Mouse (Mus musculus) megakaryocyte, embryonic 14.5 days (primary cell): ENCODE results near the gene Gpm6a. TPM values are rescaled to one million over a fixed set of nuclear protein-coding genes. Genes with fewer than 3 reads are reported as not detected.

Experiments used
- H3K27me3 ChIP-seq: replicated peaks from 2 replicates; pipeline ENCODE3; 2012; ENCODE audit warnings: inconsistent platforms
- H3K36me3 ChIP-seq: replicated peaks from 2 replicates; pipeline ENCODE3; 2012; ENCODE audit warnings: low read length, inconsistent platforms, mixed read lengths
- H3K4me1 ChIP-seq: 2 replicates; pipeline ENCODE4 v1.6.1; 2012; ENCODE audit warnings: inconsistent platforms
- H3K4me3 ChIP-seq: replicated peaks from 2 replicates; pipeline ENCODE3; 2012; ENCODE audit warnings: moderate library complexity, mild to moderate bottlenecking, inconsistent platforms
- H3K9me3 ChIP-seq: 2 replicates; pipeline ENCODE4 v1.6.1; 2012; ENCODE audit warnings: inconsistent platforms
- FLI1 ChIP-seq: IDR thresholded peaks from 2 replicates; pipeline ENCODE4 v1.6.1; 2012; ENCODE audit warnings: low read length, inconsistent platforms, mixed read lengths
- GATA1 ChIP-seq: IDR thresholded peaks from 3 replicates; pipeline ENCODE4 v1.6.1; 2012; ENCODE audit warnings: mixed read lengths, low read length, inconsistent platforms, borderline replicate concordance
- polyA plus RNA-seq: library from polyadenylated mRNA; stranded (reverse); fragments of >175 nt; gene quantifications from 2 replicates; pipeline ENCODE4 v1.2.3, GENCODE M21; 2012; ENCODE audit warnings: low replicate concordance; ENCODE audit not compliant: insufficient read depth

Gene Gpm6a
- polyA plus RNA-seq, 1 experiment = 0.03 TPM

GRCm38 (mm10) chr8:54956787-54957186, 2.1 kb downstream of the Gpm6a start:
- no peak for TF ChIP-seq GATA1
- no peak for TF ChIP-seq FLI1
- no peaks in the 10 kb centered on the region for H3K4me1 ChIP-seq
- no peaks in the 10 kb centered on the region for H3K9me3 ChIP-seq
- no peaks in the 10 kb centered on the region for H3K36me3 ChIP-seq
- no peak overlapping the region for H3K4me3 ChIP-seq
- H3K27me3 ChIP-seq = no peaks in the 10 kb centered on the region

DNA sequence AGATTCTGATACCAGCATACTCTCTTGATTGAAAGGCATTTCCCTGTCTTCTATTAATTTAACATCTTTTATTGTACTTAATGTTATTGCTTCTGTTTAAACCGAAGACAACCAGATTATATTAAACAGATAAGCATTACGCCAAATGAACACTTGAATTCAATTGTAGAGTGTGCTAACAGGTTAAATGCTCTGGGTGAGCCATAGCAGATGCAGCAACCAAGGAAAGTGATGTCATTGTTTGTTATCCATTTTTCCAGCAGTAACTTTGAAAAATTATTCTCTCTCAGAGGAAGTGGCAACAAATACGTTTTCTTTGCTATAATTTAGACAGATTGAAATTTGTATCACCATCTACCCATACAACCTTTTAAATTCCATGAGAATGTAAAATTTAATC, 2.9 kb downstream of the Gpm6a start:
- Histone ChIP-seq H3K36me3 (no peaks in the 10 kb centered on the region), H3K4me1 (no peaks in the 10 kb centered on the region), H3K27me3 (no peaks in the 10 kb centered on the region), H3K9me3 (no peaks in the 10 kb centered on the region), H3K4me3 (no peak overlapping the region)
- TF ChIP-seq GATA1 = no peak
- no peak for TF ChIP-seq FLI1

DNA sequence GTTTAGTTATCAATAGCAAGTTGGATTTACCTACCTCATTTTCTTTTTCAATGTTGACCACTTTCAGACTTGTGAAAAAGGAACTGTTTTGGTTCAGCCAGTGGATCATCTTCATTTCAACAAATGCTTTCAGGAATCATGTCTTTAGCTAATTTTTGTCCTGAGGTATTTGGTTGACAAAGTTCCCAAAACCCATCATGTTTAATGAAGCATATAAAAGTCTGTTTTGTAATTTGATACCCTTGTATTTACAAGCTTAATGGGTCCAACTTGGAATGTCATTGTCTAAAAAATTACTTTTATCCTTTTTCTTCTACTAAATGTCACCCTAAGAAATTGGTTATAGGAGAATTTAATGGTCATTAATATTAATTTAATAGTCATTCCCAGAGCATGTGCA, 6.9 kb downstream of the Gpm6a start:
- Histone ChIP-seq H3K36me3 (no peaks in the 10 kb centered on the region), H3K27me3 (no peaks in the 10 kb centered on the region), H3K9me3 (no peaks in the 10 kb centered on the region), H3K4me3 (no peak overlapping the region), H3K4me1 (no peaks in the 10 kb centered on the region)
- TF ChIP-seq GATA1 (no peak), FLI1 (no peak)

- no peaks in the 10 kb centered on the region for H3K27me3 ChIP-seq
- TF ChIP-seq FLI1 = no peak
- TF ChIP-seq GATA1 = no peak
- H3K4me3 ChIP-seq = no peak overlapping the region
- no peaks in the 10 kb centered on the region for H3K4me1 ChIP-seq
- H3K9me3 ChIP-seq = no peaks in the 10 kb centered on the region
- no peaks in the 10 kb centered on the region for H3K36me3 ChIP-seq
Observed at GRCm38 (mm10) chr8:54975020-54975419, 20.4 kb downstream of the Gpm6a start.

GRCm38 (mm10) chr8:54975506-54975905, 20.9 kb downstream of the Gpm6a start:
- no peaks in the 10 kb centered on the region for H3K27me3 ChIP-seq
- H3K4me3 ChIP-seq = no peak overlapping the region
- no peaks in the 10 kb centered on the region for H3K4me1 ChIP-seq
- H3K9me3 ChIP-seq = no peaks in the 10 kb centered on the region
- TF ChIP-seq FLI1 = no peak
- TF ChIP-seq GATA1 = no peak
- H3K36me3 ChIP-seq = no peaks in the 10 kb centered on the region

DNA sequence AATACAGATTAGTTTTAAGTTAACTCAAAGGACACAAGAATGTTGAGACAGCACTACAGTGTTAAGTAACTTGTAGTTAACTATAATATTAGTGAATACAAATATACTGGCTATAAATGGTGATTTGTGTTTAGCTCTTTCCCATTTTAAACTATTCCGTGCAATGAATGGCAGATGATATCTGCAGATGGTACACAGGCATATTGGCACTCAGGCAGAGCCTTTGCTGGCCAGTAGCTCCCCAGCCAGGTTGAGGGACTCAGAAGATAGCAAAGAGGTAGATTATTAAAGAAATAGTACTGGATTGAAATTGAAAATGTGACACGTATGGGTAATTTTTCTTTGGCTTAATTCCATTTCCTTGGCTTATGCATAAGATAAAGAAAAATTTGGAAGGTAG, 21.3 kb downstream of the Gpm6a start:
- H3K9me3 ChIP-seq = no peaks in the 10 kb centered on the region
- TF ChIP-seq GATA1 (no peak), FLI1 (no peak)
- H3K4me3 ChIP-seq = no peak overlapping the region
- no peaks in the 10 kb centered on the region for H3K4me1 ChIP-seq
- H3K36me3 ChIP-seq = no peaks in the 10 kb centered on the region
- no peaks in the 10 kb centered on the region for H3K27me3 ChIP-seq

DNA sequence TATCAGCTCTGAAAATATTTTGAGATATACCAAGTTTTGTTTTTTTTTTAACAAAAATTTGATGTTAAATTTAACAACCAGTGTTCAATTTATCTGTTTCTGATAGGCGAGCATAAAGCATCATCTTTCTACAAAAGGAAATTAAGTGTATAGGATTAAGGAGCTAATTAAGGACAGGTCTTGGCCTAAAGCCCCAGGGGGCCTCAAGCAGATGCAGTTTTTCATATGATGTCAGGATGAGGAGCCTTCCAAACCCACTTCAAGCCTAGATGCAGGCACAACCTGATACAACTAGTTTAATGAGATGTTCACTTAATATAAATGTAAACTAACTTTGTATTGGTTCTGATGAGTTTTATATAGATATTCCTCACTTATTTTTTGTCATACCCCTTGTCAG, 22.0 kb downstream of the Gpm6a start:
- Histone ChIP-seq H3K4me3 (no peak overlapping the region), H3K36me3 (no peaks in the 10 kb centered on the region), H3K9me3 (no peaks in the 10 kb centered on the region), H3K27me3 (no peaks in the 10 kb centered on the region), H3K4me1 (no peaks in the 10 kb centered on the region)
- no peak for TF ChIP-seq FLI1
- no peak for TF ChIP-seq GATA1

- Histone ChIP-seq H3K4me3 (no peak overlapping the region), H3K27me3 (no peaks in the 10 kb centered on the region), H3K36me3 (no peaks in the 10 kb centered on the region), H3K4me1 (no peaks in the 10 kb centered on the region), H3K9me3 (no peaks in the 10 kb centered on the region)
- no peak for TF ChIP-seq GATA1
- no peak for TF ChIP-seq FLI1
Observed at GRCm38 (mm10) chr8:54986791-54987190, 32.1 kb downstream of the Gpm6a start.

DNA sequence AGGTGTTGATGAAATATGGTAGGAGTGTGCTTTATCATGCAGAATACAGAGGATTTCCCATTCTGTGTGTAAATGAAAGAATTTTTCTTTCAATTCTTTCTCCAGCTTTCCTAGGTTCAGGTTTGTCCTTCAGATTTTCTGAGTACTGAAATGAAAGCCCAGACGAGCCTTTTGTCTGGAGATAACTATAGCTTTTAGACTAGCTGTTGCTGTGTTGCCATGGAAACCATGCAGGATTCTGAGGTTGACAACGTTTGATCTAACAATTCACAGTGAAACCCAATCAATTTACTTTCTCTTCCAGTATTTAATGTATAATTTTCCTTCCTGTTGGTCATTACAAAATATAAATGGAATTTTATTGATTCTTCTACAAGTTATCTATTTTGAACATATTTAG, 34.5 kb downstream of the Gpm6a start:
- no peak overlapping the region for H3K4me3 ChIP-seq
- TF ChIP-seq GATA1 (no peak), FLI1 (no peak)
- no peaks in the 10 kb centered on the region for H3K27me3 ChIP-seq
- H3K36me3 ChIP-seq = no peaks in the 10 kb centered on the region
- H3K9me3 ChIP-seq = no peaks in the 10 kb centered on the region
- H3K4me1 ChIP-seq = no peaks in the 10 kb centered on the region

GRCm38 (mm10) chr8:54991840-54992609, 37.4 kb downstream of the Gpm6a start:
- H3K36me3 ChIP-seq = no peaks in the 10 kb centered on the region
- H3K4me1 ChIP-seq = no peaks in the 10 kb centered on the region
- H3K27me3 ChIP-seq = no peaks in the 10 kb centered on the region
- H3K4me3 ChIP-seq = no peak overlapping the region
- TF ChIP-seq GATA1 (no peak), FLI1 (no peak)
- no peaks in the 10 kb centered on the region for H3K9me3 ChIP-seq

DNA sequence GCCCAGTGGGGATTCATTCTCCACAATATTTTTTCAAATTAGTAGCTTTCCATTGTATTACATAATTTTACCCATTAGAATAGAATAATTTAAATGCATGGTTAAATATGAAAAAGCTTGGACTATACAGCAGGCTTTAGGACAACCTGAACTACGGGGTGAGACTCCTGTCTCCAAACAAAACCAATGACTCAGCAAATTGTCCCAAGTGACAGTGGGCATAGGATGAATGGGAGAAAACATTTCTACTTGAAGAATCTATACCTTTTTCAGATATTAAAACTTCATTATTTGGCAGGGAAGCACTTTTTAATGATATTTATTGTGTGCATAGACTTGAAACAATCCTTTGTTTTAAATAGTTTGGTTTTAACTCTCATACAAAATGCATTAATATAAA, 41.0 kb downstream of the Gpm6a start:
- H3K4me3 ChIP-seq = no peak overlapping the region
- H3K9me3 ChIP-seq = no peaks in the 10 kb centered on the region
- TF ChIP-seq FLI1 (no peak), GATA1 (no peak)

More for the DNA sequence above, 41.0 kb downstream of the Gpm6a start:
- H3K27me3 ChIP-seq = no peaks in the 10 kb centered on the region
- no peaks in the 10 kb centered on the region for H3K36me3 ChIP-seq
- no peaks in the 10 kb centered on the region for H3K4me1 ChIP-seq
